Mouse (Mus musculus) bone marrow macrophage, adult 2 months (primary cell): ENCODE data around the gene Ppp1r12b.

Source experiments
- CTCF ChIP-seq: IDR thresholded peaks from 2 replicates; pipeline ENCODE4 v1.5.1; 2012; ENCODE audit warnings: low read depth, mild to moderate bottlenecking, low read length, moderate library complexity
- POLR2A ChIP-seq: IDR thresholded peaks from 2 replicates; pipeline ENCODE4 v1.6.1; 2012; ENCODE audit warnings: mild to moderate bottlenecking, low read depth, low read length, borderline replicate concordance

GRCm38 (mm10) chr1:134721486-134721885, 234.3 kb downstream of the Ppp1r12b start:
- no peak for TF ChIP-seq CTCF
- TF ChIP-seq POLR2A: no peak
